Mouse (Mus musculus): ENCODE results near the gene Zfp472. TPM values are rescaled to one million over a fixed set of nuclear protein-coding genes. Genes with fewer than 3 reads are reported as not detected.

The Zfp472 gene
- polyA plus RNA-seq, 1 experiment: 0.04 TPM

- TF ChIP-seq FLI1 (IDR thresholded peaks at IDR 0.05; ENCODE audit: low read length): no peak
- TF ChIP-seq GATA1 (IDR thresholded peaks at IDR 0.05; ENCODE audit: borderline replicate concordance, low read length): no peak
Observed at GRCm38 (mm10) chr17:32944402-32945035, 21.1 kb upstream of the Zfp472 start.

GRCm38 (mm10) chr17:32946716-32947115 lies 18.9 kb upstream of the Zfp472 start:
- Histone ChIP-seq H3K9me3 (no peaks in the 10 kb centered on the region), H3K4me3 (replicated peaks) (peak overlapping the region; percentile 92), H3K36me3 (replicated peaks; ENCODE audit: low read length) (peaks cover 16% of the 10 kb centered on the region), H3K27me3 (replicated peaks) (no peaks in the 10 kb centered on the region), H3K4me1 (peaks cover 29% of the 10 kb centered on the region)
- TF ChIP-seq GATA1 (IDR thresholded peaks at IDR 0.05; ENCODE audit: borderline replicate concordance, low read length) (no peak), FLI1 (IDR thresholded peaks at IDR 0.05; ENCODE audit: low read length) (no peak)

More at GRCm38 (mm10) chr17:32944402-32945035, 21.1 kb upstream of the Zfp472 start:
- peaks cover 28% of the 10 kb centered on the region for H3K36me3 ChIP-seq (replicated peaks; ENCODE audit: low read length)
- no peaks in the 10 kb centered on the region for H3K27me3 ChIP-seq (replicated peaks)
- no peak overlapping the region for H3K4me3 ChIP-seq (replicated peaks)
- no peaks in the 10 kb centered on the region for H3K9me3 ChIP-seq
- H3K4me1 ChIP-seq: peaks cover 25% of the 10 kb centered on the region

DNA sequence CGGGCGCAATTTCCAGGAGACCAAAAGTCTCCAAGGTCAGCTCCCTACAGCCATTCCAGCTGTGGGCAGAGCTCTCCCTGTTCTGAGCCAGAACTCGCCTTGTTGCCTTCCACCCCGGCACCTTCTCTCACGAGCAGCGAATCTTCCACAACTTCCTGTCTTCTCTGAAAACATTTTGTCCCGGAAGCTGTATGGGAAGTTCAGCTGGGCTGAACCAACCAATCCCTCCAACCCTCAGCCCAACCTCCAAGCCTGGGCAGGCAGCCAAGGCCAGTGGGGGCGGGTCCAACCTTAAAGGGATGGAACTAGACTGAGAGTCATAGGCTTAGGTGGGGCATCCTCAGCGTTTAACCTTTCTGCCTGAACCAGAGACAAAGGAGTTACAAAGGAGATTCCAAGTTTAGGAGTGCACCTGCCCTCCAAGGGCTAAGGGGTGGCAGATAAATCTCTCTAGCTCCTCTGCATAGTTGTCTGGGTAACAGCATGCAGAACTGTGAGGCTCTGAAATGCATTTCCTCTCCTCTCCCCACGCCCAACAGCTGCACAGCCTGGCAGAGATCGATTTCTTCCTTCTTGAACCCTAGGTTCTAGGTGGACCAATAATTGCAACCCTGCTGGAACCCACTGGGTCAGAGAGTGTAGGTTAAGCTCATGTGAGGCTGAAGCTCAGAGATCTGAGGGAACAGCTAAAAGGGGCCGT lies 18.2 kb upstream of the Zfp472 start, which contains the start of gene Cyp4f13:
Gene Cyp4f13, minus strand, starts transcription at position 188 of the 700 bp plus-strand sequence.
- 0 out of 2 replicates have a peak, but pooled peaks have one; percentile 23 for TF ChIP-seq FLI1 (IDR thresholded peaks at IDR 0.05; ENCODE audit: low read length)
- no peak for TF ChIP-seq GATA1 (IDR thresholded peaks at IDR 0.05; ENCODE audit: borderline replicate concordance, low read length)
- H3K4me3 ChIP-seq (replicated peaks): peak within 1 kb of the TSS; percentile 92

DNA sequence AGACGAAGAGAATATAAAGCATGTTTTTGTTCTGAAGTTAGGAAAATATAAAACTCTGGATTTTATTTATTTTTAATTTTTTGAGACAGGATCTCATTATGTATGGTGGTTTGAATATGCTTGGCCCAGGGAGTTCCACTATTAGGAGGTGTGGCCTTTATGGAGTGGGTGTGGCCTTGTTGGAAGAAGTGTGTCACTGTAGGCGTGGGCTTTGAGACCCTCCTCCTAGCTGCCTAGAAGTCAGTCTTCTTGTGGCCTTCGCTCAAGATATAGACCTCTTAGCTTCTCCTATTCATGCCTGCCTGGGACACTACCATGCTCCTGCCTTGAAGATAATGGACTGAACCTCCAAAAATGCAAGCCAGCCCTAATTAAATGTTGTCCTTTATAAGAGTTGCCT lies 15.5 kb upstream of the Zfp472 start:
- Histone ChIP-seq H3K4me3 (replicated peaks) (no peak overlapping the region), H3K27me3 (replicated peaks) (peaks cover 1% of the 10 kb centered on the region), H3K9me3 (no peaks in the 10 kb centered on the region), H3K4me1 (peaks cover 38% of the 10 kb centered on the region), H3K36me3 (replicated peaks; ENCODE audit: low read length) (peaks cover 6% of the 10 kb centered on the region)
- no peak for TF ChIP-seq GATA1 (IDR thresholded peaks at IDR 0.05; ENCODE audit: borderline replicate concordance, low read length)
- TF ChIP-seq FLI1 (IDR thresholded peaks at IDR 0.05; ENCODE audit: low read length): no peak

More for the DNA sequence above, 18.2 kb upstream of the Zfp472 start, which contains the start of gene Cyp4f13:
- peaks cover 10% of the 10 kb centered on the region for H3K36me3 ChIP-seq (replicated peaks; ENCODE audit: low read length)
- H3K4me1 ChIP-seq: peaks cover 33% of the 10 kb centered on the region
- no peaks in the 10 kb centered on the region for H3K27me3 ChIP-seq (replicated peaks)
- H3K9me3 ChIP-seq: no peaks in the 10 kb centered on the region

GRCm38 (mm10) chr17:32951006-32951405 lies 14.6 kb upstream of the Zfp472 start:
- Histone ChIP-seq H3K9me3 (no peaks in the 10 kb centered on the region), H3K36me3 (replicated peaks; ENCODE audit: low read length) (no peaks in the 10 kb centered on the region), H3K4me1 (peaks cover 33% of the 10 kb centered on the region), H3K4me3 (replicated peaks) (no peak overlapping the region), H3K27me3 (replicated peaks) (peaks cover 1% of the 10 kb centered on the region)
- no peak for TF ChIP-seq FLI1 (IDR thresholded peaks at IDR 0.05; ENCODE audit: low read length)
- no peak for TF ChIP-seq GATA1 (IDR thresholded peaks at IDR 0.05; ENCODE audit: borderline replicate concordance, low read length)

DNA sequence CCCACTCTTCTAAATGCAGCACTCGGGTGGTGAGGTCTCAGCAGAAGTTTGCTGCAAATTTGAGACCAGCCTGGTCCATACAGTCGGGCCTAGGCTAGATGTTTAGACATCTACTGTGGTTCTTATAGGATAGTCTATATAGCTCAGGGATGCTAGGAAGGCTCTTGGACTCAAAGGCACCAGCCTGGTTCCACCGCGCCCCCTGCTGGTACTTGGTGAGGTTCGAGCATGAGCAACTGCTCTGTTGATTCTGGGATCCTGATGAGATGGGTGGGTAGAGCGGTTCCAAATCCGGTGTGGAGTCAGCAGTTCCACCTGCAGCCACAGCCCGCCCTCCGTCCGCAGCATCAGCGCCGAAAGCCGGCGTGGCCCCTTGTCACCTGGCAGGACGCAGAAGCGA lies 14.2 kb upstream of the Zfp472 start:
- TF ChIP-seq GATA1 (IDR thresholded peaks at IDR 0.05; ENCODE audit: borderline replicate concordance, low read length): no peak
- TF ChIP-seq FLI1 (IDR thresholded peaks at IDR 0.05; ENCODE audit: low read length): no peak
- Histone ChIP-seq H3K4me3 (replicated peaks) (peak overlapping the region; percentile 80), H3K27me3 (replicated peaks) (peaks cover 1% of the 10 kb centered on the region), H3K36me3 (replicated peaks; ENCODE audit: low read length) (no peaks in the 10 kb centered on the region), H3K4me1 (peaks cover 28% of the 10 kb centered on the region), H3K9me3 (no peaks in the 10 kb centered on the region)

DNA sequence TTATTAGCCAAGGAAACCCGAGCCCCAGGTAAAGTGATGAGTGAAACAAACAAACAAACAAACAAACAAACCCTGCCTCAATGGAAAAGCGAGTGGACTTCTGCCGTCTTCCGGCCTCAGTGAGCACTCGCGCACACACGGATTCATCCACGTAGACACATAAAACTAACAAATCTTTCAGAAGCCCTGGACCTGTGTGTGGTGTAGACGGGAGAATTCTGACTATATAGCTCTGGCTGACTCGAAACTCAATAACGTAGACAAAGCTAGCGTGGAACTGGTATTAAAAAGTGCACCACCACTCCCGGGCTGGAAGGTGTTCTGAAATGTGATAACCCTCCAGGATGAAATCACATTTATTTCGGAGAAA lies 376 bp upstream of the Zfp472 start:
- Histone ChIP-seq H3K36me3 (replicated peaks; ENCODE audit: low read length) (no peaks in the 10 kb centered on the region), H3K27me3 (replicated peaks) (no peaks in the 10 kb centered on the region), H3K4me1 (peaks cover 15% of the 10 kb centered on the region), H3K4me3 (replicated peaks) (peak overlapping the region; percentile 99), H3K9me3 (no peaks in the 10 kb centered on the region)
- no peak for TF ChIP-seq FLI1 (IDR thresholded peaks at IDR 0.05; ENCODE audit: low read length)
- no peak for TF ChIP-seq GATA1 (IDR thresholded peaks at IDR 0.05; ENCODE audit: borderline replicate concordance, low read length)

DNA sequence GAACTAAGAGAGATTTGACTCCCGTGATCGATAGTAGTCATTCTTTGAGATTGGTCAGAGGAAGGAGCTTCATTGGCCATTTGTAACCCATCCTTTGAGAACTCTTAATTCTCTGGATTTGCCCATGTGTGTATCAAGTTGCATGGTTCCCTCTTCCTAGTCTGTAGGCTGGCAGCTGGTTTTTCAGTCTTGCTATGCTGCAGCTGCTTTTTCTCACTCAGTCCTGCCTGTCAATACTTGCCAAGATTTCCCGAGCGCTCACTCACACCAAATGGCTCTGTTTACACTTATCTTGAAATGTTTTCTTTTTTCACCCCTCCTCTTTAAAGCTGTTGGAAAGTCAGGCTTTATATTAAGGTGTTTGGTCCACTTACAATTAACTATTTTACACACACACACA lies 15.7 kb downstream of the Zfp472 start:
- TF ChIP-seq GATA1 (IDR thresholded peaks at IDR 0.05; ENCODE audit: borderline replicate concordance, low read length): no peak
- no peak for TF ChIP-seq FLI1 (IDR thresholded peaks at IDR 0.05; ENCODE audit: low read length)
- peaks cover 20% of the 10 kb centered on the region for H3K9me3 ChIP-seq
- peaks cover 2% of the 10 kb centered on the region for H3K27me3 ChIP-seq (replicated peaks)
- H3K36me3 ChIP-seq (replicated peaks; ENCODE audit: low read length): peaks cover 39% of the 10 kb centered on the region
- H3K4me3 ChIP-seq (replicated peaks): no peak overlapping the region
- no peaks in the 10 kb centered on the region for H3K4me1 ChIP-seq

- H3K4me3 ChIP-seq (replicated peaks): no peak overlapping the region
- H3K36me3 ChIP-seq (replicated peaks; ENCODE audit: low read length): peaks cover 8% of the 10 kb centered on the region
- H3K9me3 ChIP-seq: peaks cover 5% of the 10 kb centered on the region; the same call in 1 of the 2 replicates
- TF ChIP-seq FLI1 (IDR thresholded peaks at IDR 0.05; ENCODE audit: low read length) (no peak), GATA1 (IDR thresholded peaks at IDR 0.05; ENCODE audit: borderline replicate concordance, low read length) (no peak)
- H3K27me3 ChIP-seq (replicated peaks): peaks cover 2% of the 10 kb centered on the region
- no peaks in the 10 kb centered on the region for H3K4me1 ChIP-seq
Observed at GRCm38 (mm10) chr17:32986301-32986700, 20.7 kb downstream of the Zfp472 start.
